Mouse (Mus musculus) hindbrain, embryonic 13.5 days (tissue): Measurements from ENCODE around the gene Gdf9. TPM values are rescaled to one million over a fixed set of nuclear protein-coding genes. Genes with fewer than 3 reads are reported as not detected.
A peak's percentile ranks its signal among the peaks of the same experiment; 100 is the strongest.

ENCODE experiments used
- ATAC-seq: fragments of 200-750 bp; cut with Nextera tagmentation; 2 replicates; pipeline ENCODE4 v1.8.0; 2017; ENCODE audit warnings: moderate TSS enrichment; ENCODE audit not compliant: low FRiP score
- H3K27ac ChIP-seq: fragments of 300-500 bp; sonication (generic); 2 replicates; pipeline ENCODE4 v1.5.1; 2015; ENCODE audit warnings: inconsistent platforms, mild to moderate bottlenecking, moderate library complexity
- H3K27me3 ChIP-seq: fragments of 300-500 bp; sonication (generic); 2 replicates; pipeline ENCODE4 v1.6.1; 2015; ENCODE audit warnings: mild to moderate bottlenecking, inconsistent platforms
- H3K36me3 ChIP-seq: fragments of 300-500 bp; sonication (generic); 2 replicates; pipeline ENCODE4 v1.6.1; 2015; ENCODE audit warnings: mild to moderate bottlenecking, inconsistent platforms
- H3K4me1 ChIP-seq: fragments of 300-500 bp; sonication (generic); replicated peaks from 2 replicates; pipeline ENCODE4 v1.6.1; 2015; ENCODE audit warnings: inconsistent platforms
- H3K4me2 ChIP-seq: fragments of 300-500 bp; sonication (generic); 2 replicates; pipeline ENCODE4 v1.6.1; 2015; ENCODE audit warnings: inconsistent platforms, mild to moderate bottlenecking, moderate library complexity
- H3K4me3 ChIP-seq: fragments of 300-500 bp; sonication (generic); 2 replicates; pipeline ENCODE4 v1.5.1; 2015; ENCODE audit warnings: mild to moderate bottlenecking, inconsistent platforms
- H3K9ac ChIP-seq: fragments of 300-500 bp; sonication (generic); 2 replicates; pipeline ENCODE4 v1.6.1; 2015; ENCODE audit warnings: mild to moderate bottlenecking, inconsistent platforms
- H3K9me3 ChIP-seq: fragments of 300-500 bp; sonication (generic); 2 replicates; pipeline ENCODE4 v1.6.1; 2016; ENCODE audit warnings: inconsistent platforms
- WGBS: fragments of 180-500 bp; shearing (Covaris S2); methylation state at CpG from one replicate; pipeline ENCODE4 v1.1.7; 2015; 5-methylcytosine and 5-hydroxymethylcytosine counted together
- microRNA-seq: library from miRNA; unstranded; fragments of <30 nt; microRNA quantifications from one replicate; pipeline ENCODE4, GENCODE M21; 2016
- polyA plus RNA-seq: library from polyadenylated mRNA; unstranded; fragments of >200 nt; fragmentation: Nextera tagmentation; extraction: Ambion mirVana; gene quantifications from 2 replicates; pipeline ENCODE4 v1.2.1, GENCODE M21; 2015

The Gdf9 gene
- polyA plus RNA-seq, 1 experiment from 2014 or later, result 3.1 TPM

DNA sequence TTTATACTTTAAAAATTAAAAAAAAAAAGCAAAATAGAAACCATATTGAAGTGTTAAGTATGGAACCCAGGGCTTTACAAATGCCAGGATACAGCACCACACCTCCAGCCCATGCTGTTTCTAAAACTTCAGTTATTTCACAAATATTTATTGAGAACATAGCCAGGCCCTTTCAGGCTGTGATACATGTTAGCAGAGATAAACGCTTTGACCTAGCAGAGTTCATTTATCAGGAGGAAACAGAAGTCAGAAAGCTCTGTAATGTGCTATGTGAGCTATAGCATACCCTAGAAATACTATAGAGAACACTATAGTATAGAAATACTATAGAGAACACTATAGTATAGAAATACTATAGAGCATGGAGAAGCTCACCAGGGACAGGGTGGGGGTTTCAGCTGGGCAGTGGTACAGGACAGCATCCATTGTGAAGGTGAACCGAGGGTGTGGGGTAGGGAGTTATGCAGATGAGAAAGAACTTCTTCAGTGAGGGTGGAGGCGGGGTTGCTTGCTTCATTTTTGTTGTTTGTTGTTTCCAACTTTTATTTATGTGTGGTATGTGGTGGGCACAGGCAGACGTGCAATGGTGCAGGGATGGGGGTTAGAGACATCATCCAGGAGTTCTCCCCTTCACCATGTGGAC, 50.4 kb downstream of the Gdf9 start:
- 80% methylated on average over 4 of the region's 4 CpGs for WGBS
- no peak overlapping the region for H3K27ac ChIP-seq
- H3K36me3 ChIP-seq, result no peaks in the 10 kb centered on the region
- no peaks in the 10 kb centered on the region for H3K9me3 ChIP-seq
- no peak overlapping the region for H3K4me2 ChIP-seq
- H3K4me1 ChIP-seq, result peaks cover 24% of the 10 kb centered on the region
- no peak for ATAC-seq
- H3K27me3 ChIP-seq, result peaks cover 84% of the 10 kb centered on the region
- H3K9ac ChIP-seq, result no peak overlapping the region
- H3K4me3 ChIP-seq, result no peak overlapping the region

DNA sequence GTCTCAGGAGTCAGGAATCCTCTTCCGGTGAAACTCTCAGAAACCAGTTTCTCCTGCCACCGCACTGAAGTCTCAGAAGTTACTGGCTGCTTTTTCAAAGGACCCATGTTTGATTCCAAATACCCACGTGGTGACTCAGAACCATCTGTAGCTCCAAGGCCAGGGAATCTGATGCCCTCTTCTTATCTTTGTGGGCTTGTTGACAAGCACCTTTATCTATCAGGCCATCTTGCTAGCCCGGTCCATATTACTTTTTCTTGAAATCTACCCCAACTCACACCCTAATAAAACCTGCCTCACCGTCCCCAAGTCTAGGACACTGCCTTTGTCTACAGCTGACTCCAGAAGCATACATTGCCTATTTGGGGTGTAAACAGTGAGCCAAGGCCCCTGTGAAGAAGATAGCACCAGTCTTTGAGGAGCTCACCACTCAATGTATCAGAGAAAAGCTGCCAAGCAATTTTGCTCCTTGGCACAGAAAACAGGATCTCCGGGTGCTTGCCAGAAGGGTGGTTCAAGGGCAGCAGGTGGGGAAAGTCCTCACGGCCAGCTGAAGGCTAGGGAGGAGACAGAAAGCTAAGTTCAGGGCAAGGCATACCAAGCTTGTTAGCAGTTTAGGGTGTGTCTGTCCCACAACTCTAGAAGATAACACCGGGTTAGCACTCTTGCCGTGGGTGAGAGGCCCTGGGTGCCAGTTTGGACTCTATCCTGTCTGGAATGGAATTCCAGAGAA, 52.5 kb downstream of the Gdf9 start:
- Histone ChIP-seq H3K27ac (no peak overlapping the region), H3K9me3 (no peaks in the 10 kb centered on the region), H3K4me2 (no peak overlapping the region), H3K36me3 (no peaks in the 10 kb centered on the region), H3K4me3 (no peak overlapping the region), H3K4me1 (peaks cover 31% of the 10 kb centered on the region), H3K9ac (no peak overlapping the region), H3K27me3 (peaks cover 91% of the 10 kb centered on the region)
- ATAC-seq, result no peak
- 77% methylated on average over 9 of the region's 9 CpGs for WGBS

DNA sequence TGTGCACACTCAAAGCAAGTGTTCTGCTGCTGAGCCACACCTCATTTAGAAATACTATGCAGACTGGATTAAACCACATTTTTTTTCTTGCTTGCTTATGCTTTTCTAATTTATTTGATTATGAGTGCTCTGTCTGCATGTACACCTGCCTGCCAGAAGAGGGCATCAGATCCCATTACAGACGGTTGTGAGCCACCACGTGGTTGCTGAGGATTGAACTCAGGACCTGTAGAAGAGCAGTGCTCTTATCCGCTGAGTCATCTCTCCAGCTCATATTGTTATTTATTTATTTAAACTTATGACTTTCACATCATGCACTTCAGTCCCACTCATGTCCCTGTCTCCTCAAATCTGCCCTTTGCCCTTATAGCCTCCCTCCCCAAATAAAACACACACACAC, 54.9 kb downstream of the Gdf9 start:
- H3K4me1 ChIP-seq, result peaks cover 13% of the 10 kb centered on the region
- WGBS, result 44% methylated on average over 3 of the region's 3 CpGs
- no peak overlapping the region for H3K4me2 ChIP-seq
- no peak overlapping the region for H3K27ac ChIP-seq
- H3K9ac ChIP-seq, result no peak overlapping the region
- H3K4me3 ChIP-seq, result no peak overlapping the region
- no peaks in the 10 kb centered on the region for H3K9me3 ChIP-seq
- peaks cover 80% of the 10 kb centered on the region for H3K27me3 ChIP-seq
- ATAC-seq, result no peak
- no peaks in the 10 kb centered on the region for H3K36me3 ChIP-seq

DNA sequence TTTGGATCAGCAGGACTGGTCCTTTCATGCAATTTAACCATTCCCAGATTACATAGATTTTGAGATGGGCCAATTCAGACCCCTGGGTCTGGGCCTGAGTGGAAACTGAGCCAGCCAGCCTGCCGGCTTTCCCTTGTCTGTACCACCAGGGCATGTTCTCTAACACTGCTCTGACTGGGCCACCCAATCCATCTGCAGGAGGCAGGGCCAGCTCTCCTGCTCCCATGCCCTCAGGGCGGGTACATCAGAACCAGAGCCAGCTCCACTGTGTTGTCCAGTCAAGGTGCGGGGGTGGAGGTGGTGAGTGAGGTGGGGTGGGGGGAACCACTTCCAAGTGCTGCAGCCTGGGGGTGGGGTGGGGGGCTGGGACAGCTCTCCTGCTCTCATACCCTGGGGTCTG, 55.5 kb downstream of the Gdf9 start:
- no peak overlapping the region for H3K27ac ChIP-seq
- H3K27me3 ChIP-seq, result peaks cover 75% of the 10 kb centered on the region
- H3K4me3 ChIP-seq, result no peak overlapping the region
- no peaks in the 10 kb centered on the region for H3K36me3 ChIP-seq
- H3K9ac ChIP-seq, result no peak overlapping the region
- H3K4me2 ChIP-seq, result no peak overlapping the region
- H3K9me3 ChIP-seq, result no peaks in the 10 kb centered on the region
- peaks cover 13% of the 10 kb centered on the region for H3K4me1 ChIP-seq
- ATAC-seq, result 0 out of 2 replicates have a peak, but pooled peaks have one; percentile 17
- 58% methylated on average over 3 of the region's 3 CpGs for WGBS

DNA sequence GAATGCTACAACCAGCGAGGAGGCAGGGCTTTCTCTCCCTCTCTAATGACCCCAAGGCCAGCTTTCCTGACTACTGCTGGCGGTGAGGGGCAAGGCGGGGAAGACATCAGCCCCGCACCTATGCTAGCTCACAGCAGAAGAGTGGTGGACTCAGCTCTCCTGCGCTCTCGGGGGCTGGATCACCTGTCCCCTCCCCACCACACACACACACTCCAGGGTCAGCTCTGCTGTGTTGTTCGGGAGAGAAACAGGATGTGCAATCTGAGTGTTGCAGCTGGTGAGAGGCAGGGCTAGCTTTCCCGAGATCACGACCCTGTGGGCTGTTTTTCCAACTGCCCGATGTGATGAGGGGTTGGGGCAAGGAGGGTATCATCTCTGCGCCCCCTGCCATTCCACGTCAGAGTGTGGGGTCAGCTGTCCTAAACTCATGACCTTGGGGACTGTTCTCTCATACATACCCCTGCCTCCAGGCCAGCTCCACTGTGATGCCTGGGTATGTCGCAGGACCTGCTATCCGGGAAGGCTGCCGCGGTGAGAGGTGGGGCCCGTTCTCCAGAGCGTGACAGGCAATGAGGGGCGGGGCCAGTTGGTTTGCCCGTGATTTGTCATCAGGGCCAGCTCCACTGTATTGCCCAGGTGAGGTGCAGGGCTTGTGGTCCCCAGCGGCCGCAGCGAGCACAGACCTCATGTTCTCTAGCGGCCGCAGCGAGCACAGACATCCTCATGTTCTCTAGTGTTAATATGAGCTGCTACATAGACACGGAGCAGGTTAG, 56.2 kb downstream of the Gdf9 start:
- Histone ChIP-seq H3K4me2 (peak overlapping the region; percentile 51), H3K36me3 (no peaks in the 10 kb centered on the region), H3K9ac (peak overlapping the region; percentile 46; the same call in 1 of the 2 replicates), H3K4me3 (peak overlapping the region; percentile 23), H3K4me1 (peaks cover 16% of the 10 kb centered on the region), H3K27me3 (peaks cover 68% of the 10 kb centered on the region), H3K9me3 (no peaks in the 10 kb centered on the region), H3K27ac (no peak overlapping the region)
- peak; percentile 46; the same call in 1 of the 2 replicates for ATAC-seq
- WGBS, result 15% methylated on average over 27 of the region's 27 CpGs

Small RNA genes lying within 50 kb of the gene (microRNA-seq; reads per million reads assigned to microRNA genes)
- gene Mir6920, result not detected

Other genes with a start within 250 kb of the Gdf9 start
- 51.5 and 52.8 TPM in 2 replicates for gene Hspa4, start 130.6 kb upstream of the Gdf9 start, polyA plus RNA-seq
- gene Zcchc10, start 106.3 kb upstream of the Gdf9 start, polyA plus RNA-seq, result 16.1 and 17.8 TPM in 2 replicates
- gene Aff4, start 80.2 kb upstream of the Gdf9 start, polyA plus RNA-seq, result 71.5 and 73.4 TPM in 2 replicates
- not detected in 2 replicates for gene Leap2, start 7.9 kb upstream of the Gdf9 start, polyA plus RNA-seq
- 682 and 692 TPM in 2 replicates for gene Uqcrq, start 192 bp upstream of the Gdf9 start, polyA plus RNA-seq
- gene Gm10447, start 26.1 kb downstream of the Gdf9 start, polyA plus RNA-seq, result 0.06 and 0.16 TPM in 2 replicates
- gene Shroom1, start 26.2 kb downstream of the Gdf9 start, polyA plus RNA-seq, result 2.5 and 2.6 TPM in 2 replicates
- gene Gm9837, start 39.5 kb downstream of the Gdf9 start, polyA plus RNA-seq, result not detected in 2 replicates
- gene Gm9945, start 49.1 kb downstream of the Gdf9 start, polyA plus RNA-seq, result 0.28 TPM in 1 of 2 replicates, not detected in the other
- 0.55 and 0.71 TPM in 2 replicates for gene Sowaha, start 49.3 kb downstream of the Gdf9 start, polyA plus RNA-seq
- gene Sept8, start 88.2 kb downstream of the Gdf9 start, polyA plus RNA-seq, result 16.4 and 17.3 TPM in 2 replicates
- 275 and 285 TPM in 2 replicates for gene Kif3a, start 136.4 kb downstream of the Gdf9 start, polyA plus RNA-seq
- 3.9 and 4.6 TPM in 2 replicates for gene Il4, start 187.6 kb downstream of the Gdf9 start, polyA plus RNA-seq
- gene Il13, start 203.7 kb downstream of the Gdf9 start, polyA plus RNA-seq, result not detected in 2 replicates